Mouse (Mus musculus): ENCODE results near the gene Slc44a1.

Slc44a1 gene

DNA sequence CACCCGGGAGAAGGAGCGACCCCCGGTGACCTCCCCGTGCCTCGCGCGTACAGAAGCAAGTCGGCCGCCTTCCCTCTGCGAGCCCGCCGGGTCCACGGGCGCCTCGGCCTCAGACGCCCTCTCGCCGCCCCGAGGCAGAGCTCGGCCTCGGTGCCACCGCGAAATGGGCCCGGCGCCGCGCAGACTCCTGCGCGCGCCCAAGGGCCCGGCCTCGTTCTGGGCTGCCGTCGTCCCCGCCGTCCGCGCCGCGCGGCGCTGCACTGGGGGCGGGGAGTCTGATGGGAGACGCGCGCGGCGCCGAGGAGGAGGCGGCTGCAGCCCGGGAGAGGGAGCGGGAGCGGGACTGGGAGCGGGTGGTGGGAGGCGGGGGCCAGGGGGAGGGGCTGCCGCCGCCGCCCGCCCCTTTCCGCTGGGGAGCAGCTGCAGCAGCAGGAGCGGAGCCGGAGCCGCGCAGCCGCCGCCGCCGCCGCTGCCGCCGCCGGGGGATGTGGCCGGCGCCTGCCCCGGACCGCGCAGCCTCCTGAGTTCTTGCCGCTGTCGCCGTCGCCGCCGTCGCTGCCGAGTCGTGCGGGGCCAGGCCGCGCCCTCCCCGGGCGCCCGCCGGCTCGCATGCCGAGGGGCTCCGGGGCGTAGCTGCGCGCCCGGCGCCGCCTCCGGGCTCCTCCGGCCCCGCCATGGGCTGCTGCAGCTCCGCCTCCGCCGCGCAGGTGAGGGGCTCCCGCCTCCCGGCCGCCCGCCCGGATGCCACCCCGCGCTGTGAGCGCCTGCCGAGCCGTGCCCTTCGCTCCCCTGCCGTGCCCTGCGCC is at the start of gene Slc44a1:
Gene Slc44a1 (plus strand): TSS at position 404 of the 806 bp plus-strand sequence.
- DNase-seq (ENCODE audit: low spot score in 2 of 2), result peak; percentile 85 to 87

DNA sequence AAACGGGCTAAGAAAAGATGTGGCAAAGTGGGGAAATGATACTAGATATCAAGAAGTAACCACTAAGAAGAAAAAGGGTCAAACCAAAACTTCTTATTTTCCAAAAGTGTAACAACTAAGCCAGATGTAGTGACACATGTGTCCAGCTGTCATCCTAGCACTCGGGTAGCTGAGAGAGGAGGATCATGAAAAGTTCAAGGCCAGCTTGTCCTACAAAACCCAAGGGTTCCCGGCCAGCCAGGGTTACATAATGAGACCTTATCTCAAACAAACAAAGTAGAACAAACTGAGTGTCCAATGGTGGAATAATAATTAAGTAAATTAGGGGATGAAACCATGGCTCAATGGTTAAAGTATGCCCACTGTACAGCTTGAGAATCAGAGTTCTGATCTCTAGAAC is 45.2 kb upstream of the Slc44a1 start:
- DNase-seq (ENCODE audit: low spot score in 2 of 2), result peak; percentile 71 to 75

DNA sequence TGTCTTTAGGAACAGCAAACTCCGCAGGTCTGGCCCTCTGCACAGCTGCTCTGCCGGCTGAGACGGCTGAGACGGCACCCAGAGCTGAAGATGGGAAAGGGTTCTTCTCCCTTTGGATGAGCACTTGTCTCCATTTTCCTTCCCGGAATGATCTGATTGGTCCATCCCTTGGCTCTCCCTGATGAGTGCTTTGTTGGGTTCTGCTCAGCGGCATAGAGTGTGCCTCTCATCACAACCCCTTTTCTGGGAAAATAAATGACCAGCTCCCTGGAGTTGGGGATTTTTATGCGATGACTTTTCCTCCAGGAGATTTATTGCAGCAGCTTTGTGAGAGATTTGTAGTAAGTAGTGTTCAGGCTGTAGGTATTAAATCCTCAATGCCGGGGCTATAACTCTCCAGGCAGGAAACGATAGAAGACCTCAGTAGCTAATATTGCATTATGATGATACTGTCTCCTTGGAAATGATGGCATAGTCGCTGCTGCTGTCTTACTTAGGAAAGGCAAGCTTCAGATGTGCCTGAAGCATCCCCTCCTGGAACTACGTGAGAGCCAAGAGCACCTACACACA is 43.5 kb upstream of the Slc44a1 start:
- DNase-seq (ENCODE audit: low spot score in 2 of 2), result no peak

DNA sequence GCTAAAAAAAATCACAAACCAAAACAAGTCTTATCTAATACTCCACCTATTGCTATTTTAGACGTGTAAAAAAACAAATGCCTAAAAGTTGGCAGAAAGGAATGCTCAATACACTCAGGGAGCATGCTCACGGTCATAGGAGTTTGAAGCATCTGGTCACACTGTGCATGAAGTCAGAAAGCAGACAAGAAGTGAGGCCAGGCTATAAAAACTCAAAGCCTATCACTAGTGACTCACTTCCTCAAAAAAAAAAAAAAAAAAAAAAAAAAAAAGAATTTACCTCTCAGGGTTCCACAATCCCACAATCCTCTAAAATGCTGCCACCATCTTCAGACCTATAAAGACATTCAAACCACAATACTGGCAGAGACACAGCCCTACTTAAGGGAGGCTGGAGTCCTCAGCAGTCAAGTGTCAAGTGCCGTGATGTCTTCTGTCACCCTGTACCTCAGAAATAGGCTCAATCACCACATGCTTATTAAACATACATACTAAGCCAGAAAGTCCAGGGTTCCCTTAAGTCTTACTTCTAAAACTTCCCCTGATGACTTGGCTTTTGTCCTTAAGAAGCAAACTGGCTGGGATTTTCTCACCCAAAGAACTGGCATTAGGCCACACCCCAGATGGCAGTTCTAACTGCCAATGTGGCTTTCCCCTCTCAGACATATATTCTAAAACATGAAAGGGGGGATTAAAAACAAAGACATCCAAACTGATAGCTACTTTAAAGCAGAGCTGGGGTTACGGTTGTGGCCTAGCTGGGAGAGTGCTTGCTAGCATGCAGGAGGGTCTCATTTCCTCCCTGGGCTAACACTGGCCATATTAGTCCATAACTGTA is 42.7 kb upstream of the Slc44a1 start:
- DNase-seq (ENCODE audit: low spot score in 2 of 2), result peak; percentile 48 to 49

DNA sequence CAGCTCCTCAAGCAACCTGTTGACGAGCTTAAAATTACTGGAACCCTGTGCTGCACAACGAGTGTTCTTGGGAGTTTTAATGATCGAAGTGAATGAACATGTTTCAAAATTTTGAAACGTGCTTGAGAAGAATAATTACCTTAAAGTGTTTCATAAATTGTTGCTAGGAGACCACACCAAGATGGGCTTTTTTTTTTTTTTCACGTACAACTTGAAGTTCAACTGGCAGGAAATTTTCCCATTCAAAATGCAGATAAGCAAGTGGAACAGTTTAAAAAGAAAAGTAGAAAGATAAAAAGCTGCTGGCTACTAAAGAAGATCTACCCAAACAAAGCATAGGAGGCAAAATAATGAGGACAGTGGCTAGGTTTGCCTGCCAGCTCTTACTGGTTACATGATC is 41.7 kb upstream of the Slc44a1 start:
- DNase-seq (ENCODE audit: low spot score in 2 of 2), result no peak

DNA sequence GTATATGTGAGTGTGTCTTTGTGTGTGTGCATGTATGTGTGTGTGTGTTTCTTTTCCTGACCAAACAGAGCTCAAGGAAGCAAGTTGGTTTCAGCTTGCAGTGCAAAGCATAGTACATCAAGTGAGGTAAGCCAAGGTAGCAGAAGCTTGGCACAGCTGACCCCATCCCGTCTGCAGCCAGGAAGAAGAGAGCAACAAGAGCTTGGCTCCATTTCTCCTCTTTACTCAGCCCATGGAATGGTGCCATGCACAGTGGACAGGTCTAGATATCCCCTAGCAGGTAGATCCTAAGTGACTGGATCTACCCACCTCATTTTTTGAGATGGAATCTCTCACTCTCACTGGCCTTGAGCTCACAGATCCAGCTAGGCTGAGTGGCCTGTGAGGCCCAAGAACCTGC is 40.8 kb upstream of the Slc44a1 start:
- no peak for DNase-seq (ENCODE audit: low spot score in 2 of 2)

DNA sequence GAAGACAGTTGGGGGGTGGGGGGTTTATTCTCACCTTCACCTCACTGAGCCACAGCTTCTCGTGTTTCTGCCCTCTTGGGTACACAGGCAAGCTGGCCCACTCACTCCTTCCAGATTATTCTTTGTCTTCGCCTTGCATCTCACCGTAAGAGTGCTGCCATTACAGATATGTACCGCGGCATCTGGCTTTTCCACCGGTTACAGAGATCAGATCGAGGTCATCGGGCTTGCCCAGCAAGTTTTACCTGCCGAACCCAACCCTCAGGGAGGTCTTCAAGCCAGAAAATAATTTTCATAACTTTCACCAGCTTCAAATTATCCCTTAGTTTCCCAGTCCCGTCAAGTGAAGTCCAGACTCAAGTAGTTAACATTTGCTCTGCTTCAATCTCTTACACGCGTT is 36.8 kb upstream of the Slc44a1 start:
- DNase-seq (ENCODE audit: low spot score in 2 of 2), result no peak

DNA sequence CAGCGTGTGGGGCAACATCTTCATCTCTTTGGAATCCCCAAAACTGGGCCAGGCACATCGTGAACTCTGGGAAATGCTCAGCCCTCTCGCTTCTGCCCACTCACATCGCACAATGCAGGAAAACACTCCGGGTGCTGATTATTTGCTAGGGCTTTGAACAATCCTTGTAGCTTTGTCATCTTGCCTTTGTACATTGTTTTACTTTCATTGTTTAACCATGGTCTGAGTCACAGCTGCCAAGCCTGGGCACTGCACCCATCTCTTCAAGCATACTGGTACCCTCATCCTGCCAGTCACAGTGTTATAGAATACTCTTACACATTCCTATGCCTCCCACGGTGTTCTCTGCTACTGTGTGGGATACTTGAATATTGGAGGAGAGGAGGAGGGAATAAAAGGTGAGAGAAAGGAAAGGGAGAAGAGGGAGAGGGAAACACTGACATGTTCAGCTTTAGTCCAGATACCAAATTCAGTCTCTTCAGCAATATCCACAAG is 35.7 kb upstream of the Slc44a1 start:
- DNase-seq (ENCODE audit: low spot score in 2 of 2), result no peak

DNA sequence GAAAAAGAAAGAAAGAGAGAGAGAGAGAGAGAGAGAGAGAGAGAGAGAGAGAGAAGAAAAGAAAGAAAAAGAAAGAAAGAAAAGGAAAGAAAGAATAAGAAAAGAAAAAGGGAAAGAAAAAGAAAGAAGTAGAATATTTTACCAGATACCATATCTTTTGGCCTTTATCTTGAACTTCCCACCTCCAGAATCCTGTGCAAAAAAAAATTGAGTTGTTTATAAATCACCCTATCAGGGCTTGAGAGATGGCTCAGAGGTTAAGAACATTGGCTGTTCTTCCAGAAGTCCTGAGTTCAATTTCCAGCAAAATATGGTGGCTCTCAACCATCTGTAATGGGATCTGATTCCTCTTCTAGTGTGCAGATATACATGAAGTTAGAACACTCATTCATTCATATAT is 33.3 kb upstream of the Slc44a1 start:
- DNase-seq (ENCODE audit: low spot score in 2 of 2), result no peak

DNA sequence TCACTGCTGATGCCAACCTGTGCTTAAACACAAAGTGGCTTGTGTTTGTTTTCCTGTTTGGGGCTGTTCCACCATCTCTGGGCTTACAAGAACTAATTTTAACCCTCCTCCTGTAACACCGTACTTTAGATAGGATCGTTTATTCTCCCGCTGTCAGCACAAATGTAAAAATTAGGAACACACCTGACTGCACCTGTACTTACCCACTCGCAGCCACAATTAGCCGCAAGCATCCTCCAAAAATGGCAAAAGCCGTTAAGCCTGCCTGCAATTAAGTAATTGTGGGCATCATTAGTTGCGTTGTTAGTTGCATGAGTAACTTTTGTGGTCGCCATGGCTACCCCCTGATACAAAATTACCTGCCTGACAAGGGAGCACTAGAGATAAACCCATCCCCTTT is 31.4 kb upstream of the Slc44a1 start:
- DNase-seq (ENCODE audit: low spot score in 2 of 2), result no peak

DNA sequence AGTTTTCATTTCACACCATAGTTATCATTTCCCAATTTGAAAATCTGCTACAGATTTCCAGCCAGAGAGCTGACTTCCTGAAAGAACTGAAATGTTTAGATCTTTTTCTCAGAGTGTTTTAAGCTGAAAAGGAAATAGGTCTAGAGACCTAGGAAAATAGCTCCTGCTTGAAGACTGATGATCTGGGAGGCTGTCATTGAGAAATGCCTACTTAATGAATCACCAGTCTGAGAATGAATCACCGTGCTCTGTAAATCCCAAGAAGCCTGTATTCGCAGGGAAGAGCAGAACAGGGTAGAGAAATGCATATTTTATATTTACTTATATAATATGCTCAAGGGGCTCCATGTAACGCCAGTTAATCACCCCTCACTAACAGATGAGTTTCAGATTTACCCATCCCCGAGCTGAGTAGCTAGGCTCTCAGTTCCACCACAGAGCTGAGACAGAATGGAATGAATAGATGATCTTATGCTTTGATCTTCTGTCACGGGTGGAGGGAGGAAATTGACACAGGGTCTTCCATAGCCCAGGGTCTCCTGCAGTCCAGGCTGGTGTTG is 30.6 kb upstream of the Slc44a1 start:
- no peak for DNase-seq (ENCODE audit: low spot score in 2 of 2)

DNA sequence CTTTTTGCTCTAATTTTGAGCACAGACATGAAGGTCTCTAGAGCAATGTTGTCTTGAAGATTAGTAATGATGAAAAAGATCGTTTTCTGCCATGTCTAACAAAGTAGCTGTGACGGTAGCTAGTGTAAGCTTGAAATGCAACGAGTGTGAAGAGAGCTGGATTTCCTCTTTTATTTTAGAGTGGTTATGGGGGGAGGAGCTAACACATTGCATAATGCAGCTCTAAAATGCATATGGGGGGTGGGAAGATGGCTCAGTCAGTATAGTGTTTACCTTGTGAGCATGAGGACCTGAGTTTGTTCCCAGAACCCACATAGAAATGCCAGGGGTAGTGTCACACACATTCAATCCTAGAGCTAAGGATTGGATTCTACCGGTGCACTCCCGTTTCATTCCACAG is 29.5 kb upstream of the Slc44a1 start:
- no peak for DNase-seq (ENCODE audit: low spot score in 2 of 2)

DNA sequence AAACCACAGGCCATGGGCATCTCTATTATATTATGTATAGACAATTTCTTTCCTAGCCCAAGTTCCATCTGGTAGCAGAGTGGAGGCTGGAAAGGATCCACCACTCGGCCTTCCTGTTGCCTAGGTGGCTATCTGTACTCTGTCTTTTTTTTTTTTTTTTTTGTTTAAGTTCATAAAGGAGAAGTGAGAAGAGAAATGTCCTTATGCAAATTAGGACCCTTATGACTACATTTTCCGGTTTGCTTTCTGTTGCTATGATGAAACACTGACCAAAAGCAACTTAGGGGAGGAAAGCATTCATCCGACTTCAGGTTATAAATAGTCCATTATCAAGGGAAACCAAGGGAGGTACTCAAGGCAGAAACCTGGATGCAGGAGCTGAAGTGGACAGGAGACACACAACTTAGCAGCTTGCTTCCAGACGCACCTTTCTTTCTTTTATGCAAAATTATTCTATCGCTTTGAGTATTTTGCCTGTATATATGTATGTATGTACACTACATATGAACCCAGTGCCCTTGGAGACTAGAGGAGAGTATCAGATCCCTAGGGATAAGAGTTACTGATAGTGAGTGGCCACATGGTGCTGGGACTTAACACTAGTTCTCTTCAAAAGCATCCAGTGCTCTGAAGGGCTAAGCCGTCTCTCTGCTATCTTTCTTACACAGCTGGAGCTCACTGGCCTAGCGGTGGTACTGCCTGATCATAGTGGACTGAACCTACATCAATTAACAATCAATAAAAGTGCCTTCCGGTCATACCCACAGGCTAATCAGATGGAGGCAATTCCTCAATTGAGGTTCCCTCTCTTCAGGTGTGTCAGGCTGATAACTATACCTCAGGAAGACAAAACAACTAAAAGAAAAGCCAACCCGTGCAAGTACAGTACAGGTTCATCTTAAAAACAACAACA is 28.0 kb upstream of the Slc44a1 start:
- no peak for DNase-seq (ENCODE audit: low spot score in 2 of 2)

DNA sequence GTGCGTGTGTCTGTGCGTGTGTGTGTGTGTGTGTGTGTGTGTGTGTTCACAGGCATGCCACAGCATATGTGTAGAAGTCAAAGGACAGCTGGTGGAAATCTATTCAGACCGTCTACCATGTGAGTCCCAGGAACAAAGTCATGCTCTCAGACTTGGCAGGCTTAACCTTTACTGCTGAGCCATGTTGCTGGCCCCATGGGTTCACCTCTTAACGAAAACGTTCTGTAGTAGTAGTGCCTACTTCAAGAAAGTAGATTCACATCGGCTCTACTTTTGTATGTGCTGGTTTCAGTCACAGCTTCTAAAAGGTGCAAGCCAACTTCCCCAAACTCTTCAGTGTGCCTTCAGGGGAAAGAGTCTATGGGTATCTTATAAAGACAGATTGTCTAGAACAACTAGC is 27.2 kb upstream of the Slc44a1 start:
- DNase-seq (ENCODE audit: low spot score in 2 of 2), result no peak

DNA sequence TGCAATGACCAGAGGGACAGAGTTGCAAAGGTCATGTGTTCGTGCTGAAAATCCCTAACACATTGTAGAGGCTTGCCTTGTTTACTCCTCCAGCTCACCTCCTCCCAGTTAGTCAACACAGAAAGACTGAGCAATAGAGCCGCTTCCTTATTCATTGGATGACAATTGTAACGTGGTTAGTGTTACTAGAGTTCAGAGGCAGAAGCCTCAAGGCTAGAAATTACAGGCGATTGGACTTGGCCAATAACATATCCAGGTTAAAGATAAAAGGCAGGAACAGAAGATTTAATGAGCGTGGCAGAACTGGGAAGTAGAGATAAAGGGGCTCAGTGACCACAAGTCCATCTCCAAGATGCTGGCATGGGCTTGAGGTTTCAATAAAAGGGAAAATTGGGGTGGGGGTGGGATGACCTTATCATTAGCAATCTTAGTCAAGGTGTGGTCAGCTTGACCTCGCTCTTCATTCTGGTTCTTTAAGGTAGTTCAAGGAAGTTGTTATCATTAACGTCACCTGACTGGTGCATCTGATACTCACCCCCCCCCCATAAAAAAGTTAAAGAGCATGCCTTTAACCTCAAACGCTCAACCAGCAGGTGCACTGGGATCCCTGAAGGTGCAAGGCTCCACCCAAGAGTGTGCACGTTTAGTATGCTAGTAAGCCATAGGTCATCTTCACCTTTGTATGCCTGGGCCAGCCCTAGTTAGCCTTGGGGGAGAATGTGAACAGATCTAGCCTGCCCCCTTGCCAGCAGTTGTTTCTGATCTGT is 26.0 kb upstream of the Slc44a1 start:
- no peak for DNase-seq (ENCODE audit: low spot score in 2 of 2)

DNA sequence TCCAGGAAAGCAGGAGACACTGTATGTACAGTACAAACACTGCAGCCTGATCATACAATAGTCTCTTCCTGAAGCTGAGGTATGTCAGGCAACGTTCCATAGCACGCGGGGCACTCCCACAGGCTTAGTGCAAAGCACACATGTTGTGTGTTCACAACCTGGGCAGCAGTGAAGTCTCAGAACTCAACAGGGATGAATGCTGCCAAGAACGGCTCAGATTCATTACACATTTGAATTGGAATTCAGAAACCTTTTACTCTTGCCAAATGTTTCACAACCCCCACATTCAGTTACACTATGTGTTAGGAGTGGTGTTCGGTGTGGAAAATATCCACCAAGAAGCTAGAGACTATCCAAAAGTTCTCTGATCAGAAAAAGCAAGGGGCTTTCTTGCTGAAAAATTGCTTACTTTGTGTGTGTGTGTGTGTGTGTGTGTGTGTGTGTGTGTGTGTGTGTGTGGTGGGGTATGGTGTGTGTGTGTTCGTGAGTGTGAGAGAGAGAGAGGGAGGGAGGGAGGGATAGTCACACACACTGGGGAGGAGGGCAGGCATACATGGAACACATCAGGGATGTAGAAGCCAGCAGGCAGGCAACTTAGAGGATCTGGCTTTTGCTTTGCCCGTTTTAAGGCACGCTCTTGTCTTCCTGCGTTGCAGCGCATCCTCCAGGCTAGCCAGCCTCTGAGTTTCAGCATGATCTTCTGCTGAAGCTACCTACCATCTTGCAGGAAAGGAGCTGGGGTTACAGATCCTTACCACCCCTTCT is 24.2 kb upstream of the Slc44a1 start:
- DNase-seq (ENCODE audit: low spot score in 2 of 2), result peak; percentile 76 to 78

DNA sequence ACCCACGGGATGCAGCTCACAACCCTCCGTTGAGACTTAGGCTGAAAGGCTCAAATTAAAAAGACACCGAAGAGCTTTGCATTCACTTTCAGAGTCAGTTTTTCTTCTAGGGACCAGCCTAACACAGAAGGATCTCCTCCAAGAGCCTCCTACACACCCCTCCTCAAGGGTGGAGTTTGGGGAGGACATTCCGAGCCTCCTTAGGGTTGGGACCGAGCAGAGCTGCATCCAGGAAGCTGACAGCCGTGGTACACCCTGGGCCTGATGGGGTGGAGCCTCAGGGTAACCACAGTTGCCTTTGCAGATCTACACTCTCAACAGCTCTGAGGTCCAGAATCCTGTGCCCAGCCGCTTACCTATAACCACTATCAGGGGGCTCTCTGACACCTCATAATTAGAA is 23.3 kb upstream of the Slc44a1 start:
- peak; percentile 43 to 46 for DNase-seq (ENCODE audit: low spot score in 2 of 2)

DNA sequence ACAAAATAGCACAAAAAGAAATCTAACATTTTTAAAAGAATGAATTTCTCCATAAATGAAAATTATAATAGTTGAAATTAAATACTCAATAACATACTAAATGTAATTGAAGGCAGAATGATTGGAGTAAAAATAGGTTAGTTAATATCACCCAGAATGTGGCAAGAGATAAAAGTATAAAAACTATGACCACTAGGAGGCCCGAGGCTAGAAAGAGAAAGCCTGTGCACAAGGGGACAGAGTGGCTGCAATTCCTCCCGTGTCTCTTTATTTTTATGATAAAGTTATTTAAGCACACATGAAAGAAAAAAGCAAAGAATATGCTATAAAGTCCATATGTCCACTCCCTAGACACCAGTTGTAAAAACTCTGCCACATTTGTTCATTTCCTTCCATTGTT is 17.4 kb upstream of the Slc44a1 start:
- DNase-seq (ENCODE audit: low spot score in 2 of 2), result no peak

DNA sequence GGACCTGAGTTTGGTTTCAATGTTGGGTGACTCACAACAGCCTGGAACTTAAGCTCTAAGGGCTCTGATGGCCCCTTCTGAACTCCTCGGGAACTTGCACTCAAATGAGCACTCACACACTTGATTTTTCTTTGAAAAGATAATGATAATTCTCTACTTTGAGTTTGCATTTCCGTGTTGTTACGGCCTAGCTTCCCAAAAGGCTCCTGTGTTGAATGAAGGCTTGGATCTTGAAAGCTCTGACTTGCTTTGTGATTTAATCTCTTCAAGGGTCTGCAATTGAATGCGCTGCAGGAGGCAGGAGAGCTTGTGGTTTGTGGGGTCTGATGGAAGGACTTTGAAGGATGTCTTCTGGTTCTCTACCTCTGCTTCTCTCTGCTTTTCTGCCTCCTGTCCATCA is 13.1 kb upstream of the Slc44a1 start:
- no peak for DNase-seq (ENCODE audit: low spot score in 2 of 2)

DNA sequence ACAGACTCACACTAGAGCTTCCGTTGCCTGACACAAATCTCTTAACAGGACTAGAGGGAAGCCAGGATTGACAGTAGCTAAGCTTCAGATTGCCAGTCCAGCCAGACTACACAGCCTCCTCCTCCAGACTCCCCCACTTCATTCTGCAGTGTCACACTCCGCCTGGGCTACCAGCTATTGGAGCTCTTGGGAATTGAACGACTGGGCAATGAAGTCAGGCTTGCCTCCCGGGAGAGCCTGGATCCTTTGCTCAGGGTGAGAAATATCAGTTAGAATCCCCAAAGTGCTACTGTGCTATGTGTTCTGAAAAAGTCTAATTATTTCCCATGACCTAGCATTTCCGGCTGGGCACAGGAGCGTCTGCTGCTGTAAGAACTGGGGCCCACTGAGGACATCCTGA is 9.7 kb upstream of the Slc44a1 start:
- no peak for DNase-seq (ENCODE audit: low spot score in 2 of 2)
